Mouse (Mus musculus): ENCODE measurements around the gene Spata4. TPM values are rescaled to one million over a fixed set of nuclear protein-coding genes. Genes with fewer than 3 reads are reported as not detected.
A peak's percentile ranks its signal among the peaks of the same experiment; 100 is the strongest.
"Not testable (repeated sequence)": the region's sequence is repeated elsewhere in the genome, so short reads cannot be mapped to it uniquely, and the experiment has no call there.

Spata4 gene
- polyA plus RNA-seq, 1 experiment: 0.27 TPM

DNA sequence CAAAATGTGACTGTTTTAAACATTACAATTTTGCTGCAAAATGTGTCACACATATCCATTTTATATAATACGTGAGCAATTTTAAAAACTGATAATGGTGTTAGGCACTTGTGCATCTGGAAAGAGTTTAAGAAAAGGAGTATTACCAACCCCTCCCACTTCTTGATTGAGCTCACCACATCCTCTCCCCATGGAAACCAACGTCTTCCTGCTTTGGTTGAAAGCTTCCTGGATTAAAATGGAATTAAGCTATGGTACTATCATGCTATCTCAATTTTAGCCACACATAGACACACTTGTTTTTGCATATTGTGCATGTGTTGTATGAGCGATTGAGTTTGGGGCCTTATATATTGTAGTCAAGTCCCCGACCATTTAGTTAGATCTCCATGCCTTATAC lies 2.9 kb downstream of the Spata4 start:
- H3K27me3 ChIP-seq (replicated peaks; ENCODE audit: control insufficient read depth, insufficient read depth, low read length): no peaks in the 10 kb centered on the region
- H3K4me1 ChIP-seq (ENCODE audit: control insufficient read depth, insufficient read depth, low read length): no peaks in the 10 kb centered on the region
- TF ChIP-seq POLR2A (IDR thresholded peaks at IDR 0.05; ENCODE audit: low read depth, low read length) (no peak), CTCF (conservative IDR thresholded peaks at IDR 0.05; ENCODE audit: insufficient read depth, insufficient read length, low read depth, low read length) (no peak)
- no peak overlapping the region for H3K4me3 ChIP-seq (ENCODE audit: insufficient read depth, low read depth, low read length)
- no peak for DNase-seq
- H3K36me3 ChIP-seq (ENCODE audit: control insufficient read depth, insufficient read depth, low read length): no peaks in the 10 kb centered on the region
- 79% methylated on average over 4 of the region's 4 CpGs for WGBS
- no peak overlapping the region for H3K27ac ChIP-seq (ENCODE audit: insufficient read depth, low read depth, low read length)

DNA sequence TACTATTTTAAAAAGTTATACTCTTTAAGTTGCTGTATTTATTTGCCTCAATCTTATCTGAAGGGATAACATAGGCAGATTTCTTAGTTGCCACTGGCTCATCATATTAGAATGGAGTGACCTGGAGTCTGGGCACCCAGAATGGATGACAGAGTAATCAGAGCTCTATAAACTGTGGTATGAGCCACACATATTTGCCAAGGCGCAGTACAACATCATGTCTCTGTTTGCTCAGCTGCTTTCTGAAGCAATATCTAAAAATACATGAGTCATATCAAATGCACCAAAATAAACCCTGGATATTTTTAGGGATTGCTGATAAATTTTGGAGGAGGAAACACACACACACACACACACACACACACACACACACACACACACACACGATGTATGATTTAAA lies 8.8 kb downstream of the Spata4 start:
- DNase-seq: no peak
- TF ChIP-seq CTCF (conservative IDR thresholded peaks at IDR 0.05; ENCODE audit: insufficient read depth, insufficient read length, low read depth, low read length) (no peak), POLR2A (IDR thresholded peaks at IDR 0.05; ENCODE audit: low read depth, low read length) (no peak)
- Histone ChIP-seq H3K4me1 (ENCODE audit: control insufficient read depth, insufficient read depth, low read length) (peaks cover 3% of the 10 kb centered on the region; the same call in 1 of the 2 replicates), H3K36me3 (ENCODE audit: control insufficient read depth, insufficient read depth, low read length) (no peaks in the 10 kb centered on the region), H3K27ac (ENCODE audit: insufficient read depth, low read depth, low read length) (no peak overlapping the region), H3K27me3 (replicated peaks; ENCODE audit: control insufficient read depth, insufficient read depth, low read length) (no peaks in the 10 kb centered on the region), H3K4me3 (ENCODE audit: insufficient read depth, low read depth, low read length) (no peak overlapping the region)
- 79% methylated on average over 2 of the region's 2 CpGs for WGBS

DNA sequence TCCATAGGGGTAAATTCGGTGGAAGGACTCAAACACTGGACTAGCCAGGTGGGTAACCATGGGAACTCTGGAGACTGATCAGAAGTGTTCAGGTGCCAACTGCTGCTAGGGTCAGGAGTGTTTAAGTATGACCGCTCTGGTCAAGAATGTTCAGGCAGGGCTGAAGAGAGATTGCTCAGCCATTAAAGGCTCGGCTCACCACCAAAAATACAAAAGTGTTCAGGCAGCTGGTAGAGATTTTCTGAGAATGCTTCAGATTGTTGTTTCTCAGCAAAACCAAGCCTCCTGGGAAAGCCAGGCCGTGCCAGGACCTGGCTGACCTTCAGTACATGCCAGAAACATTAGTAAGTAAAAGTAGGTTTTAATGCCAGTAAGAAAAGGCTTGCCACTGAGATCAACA lies 9.7 kb downstream of the Spata4 start:
- Histone ChIP-seq H3K27me3 (replicated peaks; ENCODE audit: control insufficient read depth, insufficient read depth, low read length) (no peaks in the 10 kb centered on the region), H3K4me1 (ENCODE audit: control insufficient read depth, insufficient read depth, low read length) (peaks cover 3% of the 10 kb centered on the region; the same call in 1 of the 2 replicates), H3K36me3 (ENCODE audit: control insufficient read depth, insufficient read depth, low read length) (no peaks in the 10 kb centered on the region), H3K4me3 (ENCODE audit: insufficient read depth, low read depth, low read length) (no peak overlapping the region), H3K27ac (ENCODE audit: insufficient read depth, low read depth, low read length) (peak overlapping the region; percentile 55; the same call in 1 of the 2 replicates)
- no peak for TF ChIP-seq CTCF (conservative IDR thresholded peaks at IDR 0.05; ENCODE audit: insufficient read depth, insufficient read length, low read depth, low read length)
- no peak for TF ChIP-seq POLR2A (IDR thresholded peaks at IDR 0.05; ENCODE audit: low read depth, low read length)
- DNase-seq: peak; percentile 66
- WGBS: 32% methylated on average over 4 of the region's 4 CpGs

DNA sequence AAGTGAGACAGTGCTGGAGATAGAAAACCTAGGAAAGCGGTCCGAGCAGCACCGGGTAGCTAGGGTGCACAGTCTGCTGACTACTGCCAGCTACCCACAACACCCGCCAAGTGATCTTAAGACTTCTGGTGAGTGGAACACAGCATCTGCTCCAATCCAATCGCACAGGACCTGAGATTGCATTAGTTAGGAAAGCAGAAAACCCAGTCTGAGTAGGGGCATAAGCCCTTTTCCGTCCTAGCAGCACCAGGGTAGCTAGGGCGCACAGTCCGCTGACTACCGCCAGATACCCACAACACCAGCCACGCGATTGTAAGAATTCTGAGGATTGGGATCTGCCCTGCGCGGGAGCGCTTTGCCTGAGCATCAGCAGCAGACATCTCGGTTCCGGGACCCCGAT lies 16.1 kb downstream of the Spata4 start:
- H3K27ac ChIP-seq (ENCODE audit: insufficient read depth, low read depth, low read length); H3K36me3 ChIP-seq (ENCODE audit: control insufficient read depth, insufficient read depth, low read length); DNase-seq; H3K4me1 ChIP-seq (ENCODE audit: control insufficient read depth, insufficient read depth, low read length); H3K27me3 ChIP-seq (replicated peaks; ENCODE audit: control insufficient read depth, insufficient read depth, low read length); H3K4me3 ChIP-seq (ENCODE audit: insufficient read depth, low read depth, low read length): not testable (repeated sequence)
- WGBS: 92% methylated on average over 17 of the region's 17 CpGs

DNA sequence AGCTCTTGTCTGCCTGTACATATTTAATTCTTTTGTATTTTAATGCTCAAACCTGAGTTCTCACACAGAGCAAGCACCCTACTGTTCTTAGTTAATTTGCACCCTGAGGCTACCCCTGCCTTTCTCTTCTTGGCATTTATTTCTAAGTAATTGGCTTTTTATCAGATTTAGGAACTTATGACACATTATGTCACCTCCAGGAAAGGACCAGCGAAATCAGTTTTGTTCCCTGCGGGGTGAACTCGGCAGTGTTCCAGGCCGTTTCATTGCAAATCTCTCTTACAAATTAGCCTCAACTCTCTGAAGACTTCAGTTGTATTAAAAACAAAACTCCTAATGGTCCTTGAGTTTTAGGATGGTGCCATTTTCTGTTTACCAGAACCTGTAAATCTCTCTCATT lies 38.1 kb downstream of the Spata4 start:
- Histone ChIP-seq H3K4me3 (ENCODE audit: insufficient read depth, low read depth, low read length) (no peak overlapping the region), H3K27ac (ENCODE audit: insufficient read depth, low read depth, low read length) (no peak overlapping the region), H3K4me1 (ENCODE audit: control insufficient read depth, insufficient read depth, low read length) (no peaks in the 10 kb centered on the region), H3K27me3 (replicated peaks; ENCODE audit: control insufficient read depth, insufficient read depth, low read length) (no peaks in the 10 kb centered on the region), H3K36me3 (ENCODE audit: control insufficient read depth, insufficient read depth, low read length) (no peaks in the 10 kb centered on the region)
- no peak for TF ChIP-seq POLR2A (IDR thresholded peaks at IDR 0.05; ENCODE audit: low read depth, low read length)
- TF ChIP-seq CTCF (conservative IDR thresholded peaks at IDR 0.05; ENCODE audit: insufficient read depth, insufficient read length, low read depth, low read length): no peak
- 60% methylated on average over 4 of the region's 4 CpGs for WGBS
- DNase-seq: peak; percentile 8

Other genes with a start within 250 kb of the Spata4 start
- gene Asb5, start 71.2 kb upstream of the Spata4 start, polyA plus RNA-seq (2012; rRNA removed): 1.4 and 2.9 TPM in 2 replicates
- 12.8 and 17.9 TPM in 2 replicates for gene Spcs3, start 70.8 kb upstream of the Spata4 start, polyA plus RNA-seq (2012; rRNA removed)

Data from kidney, adult 2 months (tissue).